Mouse (Mus musculus): ENCODE data around the gene Spata7.

DNA sequence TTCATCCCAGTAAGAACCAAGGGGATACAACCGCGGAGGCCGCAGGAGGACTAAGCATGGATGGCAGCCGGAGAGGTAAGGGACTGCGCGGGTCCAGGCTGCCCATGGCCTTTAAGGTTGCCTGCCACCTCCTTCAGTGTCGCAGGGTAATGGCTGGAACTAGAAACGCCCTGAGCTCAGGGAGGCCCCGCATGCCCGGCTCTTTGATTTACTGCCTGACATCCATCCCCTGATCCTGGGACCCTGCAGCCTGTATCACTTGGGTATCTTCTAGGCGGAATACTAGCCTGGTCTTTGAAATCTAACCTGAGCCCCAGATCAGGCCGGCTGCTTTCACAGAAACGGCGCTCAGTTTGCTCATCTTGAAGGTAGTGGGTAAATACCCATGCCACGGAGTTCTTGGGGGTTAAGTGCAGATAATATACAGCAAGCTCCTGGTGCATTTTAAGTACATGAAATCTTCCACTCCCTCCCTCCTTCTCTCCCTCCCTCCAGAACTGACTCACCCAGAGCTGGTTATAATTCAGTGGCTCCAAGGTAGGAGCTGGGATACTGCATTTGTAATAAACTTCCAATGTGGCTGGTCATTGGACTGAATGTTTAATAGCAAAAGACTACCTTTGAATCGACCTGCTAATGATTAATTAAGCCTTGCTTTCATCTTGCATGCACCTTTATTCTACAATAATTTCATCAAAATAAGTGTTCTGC lies 458 bp downstream of the Spata7 start:
- TF ChIP-seq CTCF (IDR thresholded peaks at IDR 0.05; ENCODE audit: low read depth, low read length) (no peak), POLR2A (IDR thresholded peaks at IDR 0.05; ENCODE audit: borderline replicate concordance, low read depth, low read length) (no peak)
